Mouse (Mus musculus) heart, adult 2 months (tissue): ENCODE measurements around the gene Gpr3. TPM values are rescaled to one million over a fixed set of nuclear protein-coding genes. Genes with fewer than 3 reads are reported as not detected.

ENCODE experiments used
- DNase-seq, 2 experiments: peaks; one replicate each; pipeline ENCODE4 v3.0.0; 2021
- H3K27ac ChIP-seq: fragments of 200-600 bp; 2 replicates; pipeline ENCODE4 v1.8.1; 2022
- H3K27me3 ChIP-seq: fragments of 200-500 bp; 2 replicates; pipeline ENCODE4 v1.6.1; 2012; ENCODE audit warnings: mild to moderate bottlenecking, low read length, inconsistent platforms, mixed read lengths; ENCODE audit not compliant: control insufficient read depth, insufficient read depth
- H3K36me3 ChIP-seq: fragments of 200-500 bp; 2 replicates; pipeline ENCODE4 v1.6.1; 2012; ENCODE audit warnings: low read length, inconsistent platforms; ENCODE audit not compliant: control insufficient read depth, insufficient read depth
- H3K4me1 ChIP-seq: fragments of 200-500 bp; 2 replicates; pipeline ENCODE4 v1.6.1; 2011; ENCODE audit warnings: low read length; ENCODE audit not compliant: control insufficient read depth, insufficient read depth
- H3K4me3 ChIP-seq: fragments of 200-600 bp; 2 replicates; pipeline ENCODE4 v1.8.1; 2022
- H3K79me2 ChIP-seq: fragments of 200-500 bp; replicated peaks from 2 replicates; pipeline ENCODE4 v1.6.1; 2012; ENCODE audit warnings: mild to moderate bottlenecking, inconsistent platforms, low read length, moderate library complexity, mixed read lengths; ENCODE audit not compliant: control insufficient read depth, insufficient read depth
- H3K9ac ChIP-seq: fragments of 200-500 bp; 2 replicates; pipeline ENCODE4 v1.6.1; 2012; ENCODE audit warnings: low read depth, mild to moderate bottlenecking, control low read depth, inconsistent platforms, low read length, mixed read lengths
- CTCF ChIP-seq: fragments of 200-600 bp; IDR thresholded peaks from 2 replicates; pipeline ENCODE4 v1.8.1; 2022; ENCODE audit warnings: antibody characterized with exemption, mild to moderate bottlenecking, moderate library complexity
- EP300 ChIP-seq: fragments of 200-500 bp; IDR thresholded peaks from 2 replicates; pipeline ENCODE4 v1.6.1; 2011; ENCODE audit warnings: low read depth, low read length, control low read depth; ENCODE audit not compliant: insufficient read depth
- POLR2A ChIP-seq: fragments of 200-500 bp; IDR thresholded peaks from 2 replicates; pipeline ENCODE4 v1.6.1; 2011; ENCODE audit warnings: mild to moderate bottlenecking, low read depth, low read length, control low read depth; ENCODE audit not compliant: insufficient read depth
- WGBS: fragments of 180-500 bp; shearing (Covaris S2); methylation state at CpG from one replicate; pipeline ENCODE4 v1.1.7; 2018; 5-methylcytosine and 5-hydroxymethylcytosine counted together
- intact Hi-C: fragments of 180-260 bp; cut with DNase I; formaldehyde crosslinking; loops from one replicate; pipeline ENCODE4 v1.15.1; 2025
- polyA plus RNA-seq: library from polyadenylated mRNA; depleted of rRNA; stranded (reverse); fragments of >200 nt; gene quantifications from 2 replicates; pipeline ENCODE4 v1.2.3, GENCODE M21; 2012
- total RNA-seq, 2 experiments: library from RNA; stranded (reverse); gene quantifications; 2 replicates each; pipeline ENCODE4 v1.2.3; 2021

The Gpr3 gene
- total and polyA plus RNA-seq, 3 experiments: 0.11 to 0.37 TPM; not detected in 1

DNA sequence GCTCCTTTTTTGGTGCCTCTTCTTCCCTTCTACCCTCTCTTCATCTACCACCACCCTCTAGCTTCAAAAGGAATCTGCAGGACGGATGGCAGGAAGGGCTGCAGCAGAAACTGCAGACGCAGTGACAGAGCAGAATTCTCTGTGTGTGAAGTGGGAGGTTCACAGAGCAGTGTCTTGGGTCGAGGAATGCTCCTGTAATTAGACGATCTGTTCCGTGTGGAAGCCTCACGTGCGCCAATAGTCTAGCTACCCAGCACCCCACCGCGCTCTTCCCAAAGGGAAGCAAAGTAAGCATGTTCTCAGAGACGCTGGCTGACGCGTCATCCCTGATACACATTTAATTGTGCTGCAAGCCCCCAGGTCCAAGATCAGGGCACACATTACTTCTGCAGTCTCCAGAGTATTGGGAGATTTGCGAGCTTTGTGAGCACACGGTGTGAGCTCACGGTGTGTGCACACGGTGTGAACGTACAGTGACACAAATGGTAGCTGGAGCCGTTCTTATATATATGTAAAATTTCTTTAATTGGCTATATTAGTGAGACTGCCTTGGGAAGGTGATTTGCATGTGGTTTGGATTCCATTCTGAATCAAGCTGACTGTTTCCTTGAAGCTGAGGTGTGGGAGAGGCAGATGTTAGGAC lies 35.5 kb downstream of the Gpr3 start:
- Histone ChIP-seq H3K4me3 (no peak overlapping the region), H3K27ac (peak overlapping the region; percentile 85), H3K36me3 (peaks cover 48% of the 10 kb centered on the region), H3K4me1 (peaks cover 43% of the 10 kb centered on the region), H3K79me2 (peaks cover 12% of the 10 kb centered on the region), H3K9ac (no peak overlapping the region), H3K27me3 (no peaks in the 10 kb centered on the region)
- TF ChIP-seq EP300 (no peak), CTCF (no peak), POLR2A (no peak)
- intact Hi-C loops: no loop called here
- 61% methylated on average over 18 of the region's 18 CpGs for WGBS
- DNase-seq: no peak

DNA sequence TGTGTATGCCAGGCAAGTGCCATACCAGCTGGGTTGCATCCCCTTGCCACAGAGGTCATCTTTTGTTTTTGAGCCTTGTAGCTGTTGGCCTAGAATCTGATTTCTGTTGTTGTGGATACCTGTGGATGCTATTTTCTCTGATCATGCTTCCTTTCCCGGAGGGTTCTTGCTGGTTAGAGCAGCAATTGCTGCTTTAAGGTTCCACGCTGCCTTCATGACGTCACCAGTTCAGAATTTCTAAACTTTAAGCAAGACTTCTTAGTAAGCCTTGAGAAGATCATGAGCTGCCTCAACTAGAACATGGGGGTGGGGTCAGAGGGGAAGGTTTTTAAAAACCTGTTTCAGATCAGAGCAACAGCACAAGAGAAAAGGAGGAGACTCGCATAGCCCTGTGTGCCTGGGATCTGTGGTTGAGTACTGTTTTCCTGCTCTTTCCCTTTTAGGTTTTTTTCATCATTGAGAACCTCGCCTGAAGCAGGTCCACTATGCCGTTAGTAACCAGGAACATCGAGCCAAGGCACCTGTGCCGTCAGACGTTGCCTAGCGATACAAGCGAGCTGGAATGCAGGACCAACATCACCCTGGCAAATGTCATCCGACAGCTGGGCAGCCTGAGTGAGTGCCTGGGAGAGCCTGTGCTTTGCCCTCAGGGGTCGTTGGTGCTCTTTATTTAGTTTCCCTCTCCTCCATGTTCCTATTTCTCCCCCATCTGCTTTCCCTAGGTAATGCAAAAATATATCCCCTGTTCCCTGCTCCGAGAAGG lies 36.2 kb downstream of the Gpr3 start:
- Histone ChIP-seq H3K27me3 (no peaks in the 10 kb centered on the region), H3K36me3 (peaks cover 51% of the 10 kb centered on the region), H3K9ac (peak overlapping the region; percentile 55), H3K4me3 (no peak overlapping the region), H3K27ac (peak overlapping the region; percentile 85), H3K4me1 (peaks cover 47% of the 10 kb centered on the region), H3K79me2 (peaks cover 14% of the 10 kb centered on the region)
- TF ChIP-seq POLR2A (no peak), EP300 (0 out of 2 replicates have a peak, but pooled peaks have one; percentile 11)
- intact Hi-C loops: loop anchor here (2.0 kb wide), 1 partner anchor 45 kb away; the partner anchor contains the start of gene Wasf2
- no peak for DNase-seq
- 28% methylated on average over 14 of the region's 14 CpGs for WGBS

DNA sequence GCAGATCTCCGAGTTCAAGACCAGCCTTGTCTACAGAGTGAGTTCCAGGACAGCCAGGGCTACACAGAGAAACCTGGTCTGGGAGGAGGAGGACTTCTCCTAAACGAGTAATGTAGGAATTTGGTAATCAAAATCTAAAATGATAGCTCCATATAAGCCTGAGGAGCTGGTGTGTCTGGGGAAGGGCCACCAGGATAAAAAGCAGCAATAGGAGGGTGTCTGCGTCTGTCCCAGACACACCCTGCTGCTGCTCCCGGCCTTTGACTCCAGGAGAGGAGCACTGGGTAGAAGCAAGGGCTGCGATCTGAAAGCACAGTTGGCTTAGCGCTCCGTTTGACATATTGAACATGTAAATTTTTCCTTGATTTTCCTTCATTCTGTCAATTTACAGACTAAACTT lies 37.1 kb downstream of the Gpr3 start:
- no peak for DNase-seq
- intact Hi-C loops: loop anchor here (2.0 kb wide), 1 partner anchor 44 kb away; the partner anchor contains the start of gene Wasf2
- Histone ChIP-seq H3K27me3 (no peaks in the 10 kb centered on the region), H3K9ac (peak overlapping the region; percentile 25; the same call in 1 of the 2 replicates), H3K36me3 (peaks cover 58% of the 10 kb centered on the region), H3K27ac (peak overlapping the region; percentile 85), H3K4me1 (peaks cover 52% of the 10 kb centered on the region), H3K79me2 (peaks cover 12% of the 10 kb centered on the region), H3K4me3 (no peak overlapping the region; the same call in 1 of the 2 replicates)
- 61% methylated on average over 7 of the region's 7 CpGs for WGBS
- TF ChIP-seq EP300 (no peak), POLR2A (no peak), CTCF (no peak)

DNA sequence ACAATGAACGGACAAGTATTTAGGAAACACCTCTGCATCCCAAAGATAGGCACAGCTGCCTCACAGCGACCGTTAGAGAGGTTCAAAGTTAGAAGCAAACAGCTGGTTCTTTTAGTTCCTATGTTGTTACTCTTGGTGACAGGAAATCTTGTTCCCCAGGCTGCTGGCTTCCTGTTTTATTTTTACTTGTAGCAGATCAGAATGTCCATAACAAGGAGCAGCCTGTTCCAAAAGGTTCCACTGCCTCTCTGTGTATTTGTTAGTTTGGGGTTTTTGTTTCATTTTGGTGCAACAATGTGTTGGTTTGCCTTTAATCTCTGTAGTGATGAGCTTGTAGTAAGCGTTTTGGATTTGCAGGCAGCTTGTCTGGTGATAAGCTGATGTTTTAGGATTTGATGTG lies 38.0 kb downstream of the Gpr3 start:
- H3K9ac ChIP-seq: peak overlapping the region; percentile 38; the same call in 1 of the 2 replicates
- intact Hi-C loops: loop anchor here (2.0 kb wide), 1 partner anchor 44 kb away; the partner anchor contains the start of gene Wasf2
- H3K36me3 ChIP-seq: peaks cover 60% of the 10 kb centered on the region
- H3K27ac ChIP-seq: peak overlapping the region; percentile 85
- H3K4me3 ChIP-seq: peak overlapping the region; percentile 24
- DNase-seq: peak in 1 of 2 experiments; percentile 58
- no peaks in the 10 kb centered on the region for H3K27me3 ChIP-seq
- WGBS: 7% methylated on average over 4 of the region's 4 CpGs
- H3K4me1 ChIP-seq: peaks cover 55% of the 10 kb centered on the region
- peaks cover 12% of the 10 kb centered on the region for H3K79me2 ChIP-seq
- no peak for TF ChIP-seq CTCF
- TF ChIP-seq POLR2A: peak; percentile 64; the same call in 1 of the 2 replicates
- peak; percentile 62; the same call in 1 of the 2 replicates for TF ChIP-seq EP300

DNA sequence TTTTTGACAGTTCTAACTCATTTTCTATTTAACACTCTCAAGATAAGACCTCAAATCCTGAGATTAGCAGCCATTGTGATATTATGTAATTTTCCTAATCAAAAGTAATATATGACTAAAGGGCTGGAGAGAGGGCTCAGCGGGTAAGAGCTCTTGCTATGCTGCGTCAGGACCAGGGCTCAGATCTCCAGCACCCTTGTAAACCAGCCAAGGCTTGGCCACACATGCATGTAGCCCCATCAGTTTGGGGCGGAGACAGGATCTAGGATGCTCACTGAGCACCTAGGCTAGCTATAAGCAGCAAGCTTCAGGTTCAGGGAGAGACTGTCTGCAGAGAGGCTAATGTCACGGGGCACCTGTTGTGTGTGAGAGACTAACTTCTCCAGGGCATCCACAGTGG lies 39.9 kb downstream of the Gpr3 start:
- TF ChIP-seq CTCF (no peak), EP300 (no peak), POLR2A (no peak)
- intact Hi-C loops: no loop called here
- peak overlapping the region; percentile 85 for H3K27ac ChIP-seq

DNA sequence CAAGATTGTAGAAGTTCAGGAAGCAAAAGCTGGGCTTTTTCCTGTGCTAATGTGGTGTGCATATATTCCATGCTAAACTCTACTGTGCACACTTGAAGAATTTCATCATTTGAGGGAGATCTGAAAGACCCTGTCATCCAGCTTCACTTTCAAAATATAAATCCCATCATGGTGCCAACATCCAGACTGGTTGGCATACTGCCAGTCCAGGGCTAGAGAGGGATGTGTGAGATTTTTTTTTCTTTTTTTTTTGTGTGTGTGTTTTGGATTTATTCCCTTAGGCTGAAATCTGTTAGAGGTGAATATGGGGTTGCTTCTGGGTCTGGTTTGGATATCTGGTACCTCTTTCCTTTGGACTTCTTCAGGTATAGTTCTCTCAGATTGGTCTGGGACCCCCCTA lies 41.7 kb downstream of the Gpr3 start:
- Histone ChIP-seq H3K9ac (no peak overlapping the region), H3K36me3 (peaks cover 42% of the 10 kb centered on the region), H3K27ac (peak overlapping the region; percentile 72), H3K4me1 (peaks cover 46% of the 10 kb centered on the region), H3K4me3 (no peak overlapping the region), H3K27me3 (no peaks in the 10 kb centered on the region), H3K79me2 (peaks cover 8% of the 10 kb centered on the region)
- intact Hi-C loops: no loop called here
- DNase-seq: no peak
- TF ChIP-seq POLR2A (no peak), EP300 (no peak), CTCF (no peak)

More for the DNA sequence above, 39.9 kb downstream of the Gpr3 start:
- Histone ChIP-seq H3K9ac (no peak overlapping the region), H3K27me3 (no peaks in the 10 kb centered on the region), H3K36me3 (peaks cover 52% of the 10 kb centered on the region), H3K4me1 (peaks cover 50% of the 10 kb centered on the region), H3K79me2 (peaks cover 12% of the 10 kb centered on the region), H3K4me3 (no peak overlapping the region)
- DNase-seq: no peak
- 45% methylated on average over 4 of the region's 4 CpGs for WGBS
